In genomic region chr14:34616821-34617220, GRCm38 (mm10) we compare ENCODE assay signal across 9 mouse cellular contexts. TPM values are rescaled to one million over a fixed set of nuclear protein-coding genes. Genes with fewer than 3 reads are reported as not detected.
DNase-seq lines count a peak whose midpoint lies in the region; ATAC-seq and TF ChIP-seq lines count a peak whose summit lies in the region.
"Had no signal": no experiment of that assay in that cellular context is flagged by ENCODE, and none has a peak within 500 bp of the region (broad histone marks: within the 10 kb centered on the region; RNA-seq: fewer than 3 reads in every experiment).

No protein-coding gene starts in this region.

- no peak for TF ChIP-seq POLR2A in lung, adult 2 months (IDR thresholded peaks at IDR 0.05; ENCODE audit: borderline replicate concordance, extremely low read depth, low read depth, low read length)
- TF ChIP-seq POLR2A in olfactory bulb, adult 2 months (IDR thresholded peaks at IDR 0.05; ENCODE audit: insufficient read depth, low read depth, low read length) = no peak

- peak; percentile 76 for ATAC-seq in G1E (ENCODE audit: extremely low read depth, insufficient number of reproducible peaks, low FRiP score, poor library complexity, severe bottlenecking)
- ATAC-seq in forebrain, postnatal 0 days = peak; percentile 91

- no peak overlapping the region for H3K9ac ChIP-seq in forebrain, postnatal 0 days

- no peak overlapping the region for H3K4me3 ChIP-seq in G1E (ENCODE audit: low read depth, low read length)
- no peak overlapping the region for H3K4me3 ChIP-seq in forebrain, postnatal 0 days (ENCODE audit: low read depth, low read length)
- H3K4me3 ChIP-seq in lung, adult 2 months (replicated peaks; ENCODE audit: extremely low read depth, low read depth, low read length) = no peak overlapping the region
- no peak overlapping the region for H3K4me3 ChIP-seq in olfactory bulb, adult 2 months (ENCODE audit: insufficient read depth, low read depth, low read length)

- H3K27ac ChIP-seq in forebrain, postnatal 0 days (ENCODE audit: low read depth, low read length) = no peak overlapping the region
- no peak overlapping the region for H3K27ac ChIP-seq in olfactory bulb, adult 2 months (ENCODE audit: insufficient read depth, low read depth, low read length)
- H3K27ac ChIP-seq: macrophage had no signal

- H3K4me2 ChIP-seq in forebrain, postnatal 0 days (ENCODE audit: low read depth) = no peak overlapping the region

- H3K36me3 ChIP-seq in G1E (replicated peaks) = no peaks in the 10 kb centered on the region
- H3K36me3 ChIP-seq in forebrain, postnatal 0 days (ENCODE audit: insufficient read depth) = no peaks in the 10 kb centered on the region

- no peaks in the 10 kb centered on the region for H3K9me3 ChIP-seq in G1E (replicated peaks)
- H3K9me3 ChIP-seq in forebrain, postnatal 0 days (ENCODE audit: low read length) = no peaks in the 10 kb centered on the region

- H3K27me3 ChIP-seq in G1E (ENCODE audit: insufficient read depth, low read length) = peaks cover 11% of the 10 kb centered on the region; the same call in 1 of the 2 replicates
- peaks cover 17% of the 10 kb centered on the region for H3K27me3 ChIP-seq in forebrain, postnatal 0 days (ENCODE audit: insufficient read depth, low read length)

- peak; percentile 85 for TF ChIP-seq CTCF in G1E (IDR thresholded peaks at IDR 0.05; ENCODE audit: low read depth, low read length)
- TF ChIP-seq CTCF in forebrain, postnatal 0 days (IDR thresholded peaks at IDR 0.05; ENCODE audit: low read depth) = peak; percentile 99
- peak; percentile 96 for TF ChIP-seq CTCF in lung, adult 2 months (IDR thresholded peaks at IDR 0.05; ENCODE audit: insufficient read depth, low read length)
- TF ChIP-seq CTCF in olfactory bulb, adult 2 months (IDR thresholded peaks at IDR 0.05; ENCODE audit: insufficient read depth, low read depth, low read length) = peak; percentile 99

- peaks cover 31% of the 10 kb centered on the region for H3K4me1 ChIP-seq in G1E (ENCODE audit: insufficient read depth, low read depth, low read length)
- no peaks in the 10 kb centered on the region for H3K4me1 ChIP-seq in forebrain, postnatal 0 days (ENCODE audit: insufficient read depth)
- no peaks in the 10 kb centered on the region for H3K4me1 ChIP-seq in lung, adult 2 months (ENCODE audit: control insufficient read depth, insufficient read depth, low read length)
- H3K4me1 ChIP-seq in olfactory bulb, adult 2 months (ENCODE audit: control insufficient read depth, insufficient read depth, low read length) = peaks cover 8% of the 10 kb centered on the region

- DNase-seq in G1E (ENCODE audit: low spot score) = peak; percentile 76
- peak; percentile 70 for DNase-seq in cerebellum, adult 11-12 months
- peak; percentile 89 for DNase-seq in forebrain, postnatal 0 days
- peak; percentile 91 for DNase-seq in heart, postnatal 4 days
- peak; percentile 75 to 87 for DNase-seq in layer of hippocampus, adult 18-20 months (ENCODE audit: low spot score in 2 of 2)
- DNase-seq in lung, adult 2 months = peak; percentile 81
- peak; percentile 69 for DNase-seq in testis, postnatal 14 days (ENCODE audit: low spot score)

- 3% methylated on average over 8 of the region's 8 CpGs for WGBS in forebrain, postnatal 0 days
- WGBS in lung, adult 2 months = 3% methylated on average over 8 of the region's 8 CpGs
- WGBS in olfactory bulb, adult 2 months = 3% methylated on average over 8 of the region's 8 CpGs

RNA-seq across cellular contexts. Expression of gene Opn4, which starts 16.9 kb away (rescaled TPM):
- total RNA-seq in G1E (2014; fragmentation: Nextera tagmentation) = not detected in 2 replicates
- total RNA-seq in G1E (2017) = 0.05 TPM in 1 of 2 replicates, not detected in the other
- polyA plus RNA-seq in G1E (2012) = not detected in 2 replicates
- total RNA-seq in forebrain, postnatal 0 days (2014; rRNA removed) = 0.14 TPM in 1 of 2 replicates, not detected in the other
- polyA plus RNA-seq in forebrain, postnatal 0 days (2015; fragmentation: Nextera tagmentation; extraction: Ambion mirVana) = 0.11 TPM in 1 of 2 replicates, not detected in the other
- 1 to 10 TPM; 2.9 to 4.8 TPM for total RNA-seq in heart, postnatal 4 days (2021)
- not detected for total RNA-seq in layer of hippocampus, adult 18-20 months (2021)
- 0.22 TPM in 1 of 2 replicates, not detected in the other for polyA plus RNA-seq in lung, adult 2 months (2012; rRNA removed)
- not detected in 2 replicates for polyA plus RNA-seq in olfactory bulb, adult 2 months (2012; ENCODE audit: insufficient read depth, insufficient read length, low replicate concordance, missing spikeins)
- polyA plus RNA-seq: macrophage had no signal

RNA-seq across cellular contexts. Expression of gene Ldb3, which starts 28.3 kb away (rescaled TPM):
- total RNA-seq in G1E (2014; fragmentation: Nextera tagmentation) (not detected in 2 replicates), G1E (2017) (0.05 TPM in 1 of 2 replicates, not detected in the other)
- polyA plus RNA-seq in G1E (2012) = not detected in 2 replicates
- 1.3 and 2.0 TPM in 2 replicates for total RNA-seq in forebrain, postnatal 0 days (2014; rRNA removed)
- polyA plus RNA-seq in forebrain, postnatal 0 days (2015; fragmentation: Nextera tagmentation; extraction: Ambion mirVana) = 0.70 and 0.90 TPM in 2 replicates
- total RNA-seq in heart, postnatal 4 days (2021) = 100 to 1,000 TPM; 709 to 766 TPM
- 1 to 10 TPM; 3.5 to 4.1 TPM for total RNA-seq in layer of hippocampus, adult 18-20 months (2021)
- polyA plus RNA-seq in lung, adult 2 months (2012; rRNA removed) = 26.6 and 81.2 TPM in 2 replicates
- not detected in 2 replicates for polyA plus RNA-seq in olfactory bulb, adult 2 months (2012; ENCODE audit: insufficient read depth, insufficient read length, low replicate concordance, missing spikeins)
- polyA plus RNA-seq: macrophage had no signal

RNA-seq across cellular contexts. Expression of gene Wapl, which starts 56.9 kb away (rescaled TPM):
- total RNA-seq in G1E (2014; fragmentation: Nextera tagmentation) (283 and 301 TPM in 2 replicates), G1E (2017) (210 and 238 TPM in 2 replicates)
- 29.9 and 32.6 TPM in 2 replicates for polyA plus RNA-seq in G1E (2012)
- total RNA-seq in forebrain, postnatal 0 days (2014; rRNA removed) = 30.2 and 36.1 TPM in 2 replicates
- polyA plus RNA-seq in forebrain, postnatal 0 days (2015; fragmentation: Nextera tagmentation; extraction: Ambion mirVana) = 9.3 and 12.1 TPM in 2 replicates
- total RNA-seq in heart, postnatal 4 days (2021) = 10 to 100 TPM; 46.0 to 46.5 TPM
- total RNA-seq in layer of hippocampus, adult 18-20 months (2021) = 10 to 100 TPM; 51.2 to 52.8 TPM
- polyA plus RNA-seq in lung, adult 2 months (2012; rRNA removed) = 9.3 and 23.0 TPM in 2 replicates
- 97.6 TPM in 1 of 2 replicates, not detected in the other for polyA plus RNA-seq in olfactory bulb, adult 2 months (2012; ENCODE audit: insufficient read depth, insufficient read length, low replicate concordance, missing spikeins)

Comparison
In these comparisons a context has a peak if more than half of its experiments do, and no peak if none do; other contexts are left out.
1. RNA of gene Ldb3, which starts 28.3 kb away (total RNA-seq): 709 to 766 TPM in heart, postnatal 4 days; 3.5 to 4.1 TPM in layer of hippocampus, adult 18-20 months, 1.3 to 2.0 TPM in forebrain, postnatal 0 days and 0.05 TPM in G1E; every median in the first group is over 100 times any median in the second.
2. Peak in every context shown above with its lines, with median percentiles within 50 percentile points of each other: DNase-seq and CTCF ChIP-seq.